Comparison of ENCODE assay signal across 11 mouse cellular contexts in genomic region chr5:105496133-105496532, GRCm38 (mm10). TPM values are rescaled to one million over a fixed set of nuclear protein-coding genes. Genes with fewer than 3 reads are reported as not detected.
A peak's percentile ranks its signal among the peaks of the same experiment; 100 is the strongest.
DNase-seq lines count a peak whose midpoint lies in the region; ATAC-seq lines count a peak whose summit lies in the region.
"Had no signal": no experiment of that assay in that cellular context is flagged by ENCODE, and none has a peak within 500 bp of the region (broad histone marks: within the 10 kb centered on the region; RNA-seq: fewer than 3 reads in every experiment).

No protein-coding gene starts in this region.

- no peaks in the 10 kb centered on the region for H3K9me3 ChIP-seq in hindbrain, embryonic 11.5 days (ENCODE audit: control insufficient read depth, low read length)
- no peaks in the 10 kb centered on the region for H3K9me3 ChIP-seq in hindbrain, embryonic 16.5 days (ENCODE audit: control insufficient read depth, low read length)

- H3K4me3 ChIP-seq in hindbrain, embryonic 11.5 days (ENCODE audit: low read depth, low read length) = no peak overlapping the region
- H3K4me3 ChIP-seq in hindbrain, embryonic 16.5 days (ENCODE audit: low read length) = no peak overlapping the region

- peak; percentile 41 for DNase-seq in hindbrain, embryonic 11.5 days (ENCODE audit: low spot score)
- DNase-seq in 3T3-L1 (ENCODE audit: low read depth, low spot score) = peak; percentile 33
- DNase-seq in R1 (ENCODE audit: low read depth, low spot score) = peak; percentile 47
- peak; percentile 69 for DNase-seq in lung, postnatal 36 days
- no peak for DNase-seq in right cerebral cortex, postnatal 4 days
- DNase-seq: adrenal gland, postnatal 25 days; heart, adult 2 months; kidney, postnatal 10 days had no signal

- H3K27ac ChIP-seq in hindbrain, embryonic 11.5 days (ENCODE audit: low read depth, low read length) = 0 out of 2 replicates have a peak overlapping the region, but pooled peaks have one; percentile 9
- H3K27ac ChIP-seq in hindbrain, embryonic 16.5 days (ENCODE audit: low read depth, low read length) = no peak overlapping the region
- H3K27ac ChIP-seq: heart, adult 2 months; hindbrain, embryonic 14.5 days had no signal

- H3K27me3 ChIP-seq in hindbrain, embryonic 11.5 days (ENCODE audit: control insufficient read depth, insufficient read depth, low read length) = no peaks in the 10 kb centered on the region
- 0 out of 2 replicates have a peak, but pooled peaks cover 3% of the 10 kb centered on the region for H3K27me3 ChIP-seq in hindbrain, embryonic 16.5 days (replicated peaks; ENCODE audit: control insufficient read depth, insufficient read depth, low read length)

- WGBS in hindbrain, embryonic 11.5 days = 77% methylated on average over 4 of the region's 4 CpGs
- 80% methylated on average over 4 of the region's 4 CpGs for WGBS in hindbrain, embryonic 16.5 days

- no peak overlapping the region for H3K9ac ChIP-seq in hindbrain, embryonic 11.5 days (ENCODE audit: low read depth, low read length)
- H3K9ac ChIP-seq in hindbrain, embryonic 16.5 days (ENCODE audit: low read depth, low read length) = no peak overlapping the region

- no peaks in the 10 kb centered on the region for H3K36me3 ChIP-seq in hindbrain, embryonic 11.5 days (ENCODE audit: control insufficient read depth, insufficient read depth, low read length)
- H3K36me3 ChIP-seq in hindbrain, embryonic 16.5 days (ENCODE audit: control insufficient read depth, insufficient read depth, low read length) = no peaks in the 10 kb centered on the region

- peaks cover 3% of the 10 kb centered on the region; the same call in 1 of the 2 replicates for H3K4me1 ChIP-seq in hindbrain, embryonic 11.5 days (replicated peaks; ENCODE audit: control insufficient read depth, insufficient read depth, low read length)
- peaks cover 24% of the 10 kb centered on the region for H3K4me1 ChIP-seq in hindbrain, embryonic 16.5 days (ENCODE audit: control insufficient read depth, insufficient read depth, low read depth, low read length)

- no peak for ATAC-seq in hindbrain, embryonic 11.5 days (ENCODE audit: low FRiP score)
- no peak for ATAC-seq in hindbrain, embryonic 16.5 days
- ATAC-seq in megakaryocyte progenitor cell, adult 5-6 weeks (replicated peaks; ENCODE audit: poor library complexity) = no peak; the same call in 1 of the 2 replicates

- H3K4me2 ChIP-seq in hindbrain, embryonic 11.5 days (replicated peaks; ENCODE audit: low read depth, low read length) = no peak overlapping the region
- H3K4me2 ChIP-seq in hindbrain, embryonic 16.5 days (ENCODE audit: low read length) = no peak overlapping the region

RNA-seq across cellular contexts. Expression of gene Lrrc8c, which starts 23.1 kb away (rescaled TPM):
- 13.5 and 15.7 TPM in 2 replicates for polyA plus RNA-seq in hindbrain, embryonic 11.5 days (2014; fragmentation: Nextera tagmentation; extraction: Ambion mirVana)
- 14.1 and 15.1 TPM in 2 replicates for polyA plus RNA-seq in hindbrain, embryonic 16.5 days (2015; fragmentation: Nextera tagmentation; extraction: Ambion mirVana)
- 27.6 and 35.9 TPM in 2 replicates for total RNA-seq in megakaryocyte progenitor cell, adult 5-6 weeks (2015)
- total RNA-seq in megakaryocyte progenitor cell, adult 5-6 weeks (2017) = 5.5 and 7.4 TPM in 2 replicates
